Mouse (Mus musculus): Measurements from ENCODE around the gene Slc12a8. TPM values are rescaled to one million over a fixed set of nuclear protein-coding genes. Genes with fewer than 3 reads are reported as not detected.
"Not testable (repeated sequence)": the region's sequence is repeated elsewhere in the genome, so short reads cannot be mapped to it uniquely, and the experiment has no call there.

Slc12a8 gene
- under 1 TPM; 0.45 to 0.56 TPM for total RNA-seq (2021)
- long read RNA-seq, experiment 1, partial matches to known transcripts = 0 of 1 reads
- long read RNA-seq, experiment 1, other reads (novel, unspliced or antisense) = 1 of 1 reads
- long read RNA-seq, experiment 2 = 0 reads

DNA sequence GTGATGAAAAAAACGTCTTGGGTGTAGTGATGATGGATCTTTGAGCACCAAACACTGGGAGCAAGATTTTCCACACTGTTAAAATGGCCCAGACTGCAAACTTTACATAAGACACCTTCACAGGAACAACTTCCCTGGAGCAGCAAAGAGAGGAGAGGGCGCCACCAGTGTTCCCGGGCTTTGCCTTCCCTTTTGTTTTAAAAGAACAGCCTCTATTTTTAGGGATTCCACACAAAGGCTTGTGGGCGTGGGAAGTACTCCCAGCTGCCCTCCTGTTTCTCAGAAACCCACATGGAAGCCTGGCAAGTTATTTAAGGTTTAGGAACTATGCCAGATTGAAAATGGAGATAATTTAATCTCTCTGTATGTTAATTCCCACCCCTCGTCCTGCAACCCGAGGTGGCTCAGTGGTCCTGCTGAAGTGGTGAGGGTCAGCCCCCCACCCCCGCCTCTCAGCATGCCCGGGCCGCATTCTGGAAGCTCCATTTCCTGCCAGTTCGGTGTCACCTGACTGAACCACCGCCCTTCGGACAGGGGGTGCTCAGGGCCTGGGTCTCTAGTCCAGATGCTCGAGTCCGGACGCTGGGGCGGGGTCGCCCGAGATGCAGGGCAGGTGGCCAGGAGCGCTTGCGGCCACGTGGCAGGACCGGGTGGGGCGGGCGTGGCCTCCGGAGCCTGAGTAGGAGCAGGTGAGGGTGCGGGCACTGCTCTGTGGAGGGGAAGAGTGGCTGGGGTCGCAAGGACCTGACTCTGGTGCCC lies at the start of gene Slc12a8:
Slc12a8 (plus strand) TSS at position 522 of the 759 bp plus-strand sequence.
- intact Hi-C loops (cut with DNase I) = loop anchor here (2.0 kb wide), 1 partner anchor 20 kb away; no protein-coding TSS in a partner anchor
- peak; percentile 39 to 46 for DNase-seq

DNA sequence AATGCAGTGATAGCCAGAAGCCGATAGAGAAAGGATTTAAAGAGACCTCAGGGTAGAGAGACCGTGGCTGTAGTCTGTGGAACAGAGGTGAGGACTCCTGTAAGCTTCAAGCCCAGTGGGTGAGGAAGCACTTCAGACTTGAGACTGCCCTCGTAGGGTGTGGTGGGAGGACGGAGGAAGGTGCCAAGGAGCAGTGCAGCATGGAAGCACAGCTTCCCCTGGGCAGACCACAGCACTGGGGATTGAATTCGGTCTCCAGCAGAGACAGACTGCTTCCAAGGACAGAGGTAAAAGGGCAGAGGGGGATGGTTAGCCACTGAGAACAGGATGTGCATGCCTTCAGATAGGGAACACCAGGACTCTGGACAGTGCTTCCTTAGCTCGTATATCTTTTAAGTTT lies 49.7 kb upstream of the Slc12a8 start:
- no peak for DNase-seq
- intact Hi-C loops (cut with DNase I) = no loop called here

DNA sequence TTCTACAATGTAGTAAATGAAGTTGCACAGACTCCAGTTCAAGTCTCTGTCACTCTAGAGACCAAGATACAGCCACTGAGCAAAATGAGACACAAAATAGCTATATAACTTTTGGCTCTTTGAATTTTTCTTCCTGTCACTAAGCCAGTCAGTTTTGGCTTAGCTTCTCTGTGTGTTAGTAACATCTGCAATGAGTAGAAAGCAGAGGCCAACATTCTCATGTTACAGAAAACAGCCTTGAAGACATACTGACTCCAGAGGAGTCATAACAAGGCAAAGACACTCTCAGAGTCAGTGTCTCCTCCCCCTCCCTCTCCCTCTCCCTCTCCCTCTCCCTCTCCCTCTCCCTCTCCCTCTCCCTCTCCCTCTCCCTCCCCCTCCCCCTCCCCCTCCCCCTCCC lies 47.2 kb upstream of the Slc12a8 start:
- no peak for DNase-seq
- intact Hi-C loops (cut with DNase I) = no loop called here

DNA sequence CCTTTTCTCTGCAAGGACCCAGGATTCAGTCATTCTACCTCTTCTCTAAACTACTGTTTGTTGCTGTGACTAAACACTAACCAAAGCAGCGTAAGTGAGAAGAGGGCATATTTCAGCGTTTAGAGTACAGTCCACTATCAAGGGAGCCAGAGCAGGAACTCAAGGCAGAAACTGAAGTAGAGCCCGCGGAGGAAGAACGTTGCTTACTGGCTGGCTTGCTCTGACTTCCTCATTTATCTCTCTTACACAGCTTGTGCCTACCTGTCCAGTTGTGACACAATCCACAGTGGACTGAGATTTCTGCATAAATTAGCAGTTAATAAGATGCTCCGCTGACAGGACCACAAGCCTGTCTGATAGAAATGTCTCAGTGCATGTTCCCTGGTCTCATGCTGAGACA lies 42.7 kb upstream of the Slc12a8 start:
- DNase-seq = no peak
- intact Hi-C loops (cut with DNase I) = no loop called here

DNA sequence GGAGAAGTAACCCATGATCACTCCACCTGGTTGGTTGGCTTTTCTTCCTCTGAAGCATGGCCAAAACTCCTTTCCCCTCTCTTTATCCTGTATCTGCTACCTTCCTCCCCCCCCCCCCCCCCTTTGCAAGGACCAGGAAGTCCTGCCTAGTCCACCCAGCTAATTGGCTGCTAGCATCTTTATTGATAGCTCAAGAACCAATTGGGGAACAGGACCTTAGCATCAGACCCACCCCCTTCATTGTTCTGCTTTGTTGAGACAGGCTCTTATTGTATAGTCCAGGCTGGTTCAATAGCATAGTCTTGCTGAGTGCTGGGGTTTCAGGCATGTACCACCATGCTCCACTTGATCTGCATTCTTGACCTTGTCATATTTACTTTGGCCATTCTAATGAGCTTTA lies 37.2 kb upstream of the Slc12a8 start:
- intact Hi-C loops (cut with DNase I) = loop anchor here (5.0 kb wide), 1 partner anchor 98 kb away; the partner anchor contains the start of gene Zfp148
- DNase-seq = no peak

DNA sequence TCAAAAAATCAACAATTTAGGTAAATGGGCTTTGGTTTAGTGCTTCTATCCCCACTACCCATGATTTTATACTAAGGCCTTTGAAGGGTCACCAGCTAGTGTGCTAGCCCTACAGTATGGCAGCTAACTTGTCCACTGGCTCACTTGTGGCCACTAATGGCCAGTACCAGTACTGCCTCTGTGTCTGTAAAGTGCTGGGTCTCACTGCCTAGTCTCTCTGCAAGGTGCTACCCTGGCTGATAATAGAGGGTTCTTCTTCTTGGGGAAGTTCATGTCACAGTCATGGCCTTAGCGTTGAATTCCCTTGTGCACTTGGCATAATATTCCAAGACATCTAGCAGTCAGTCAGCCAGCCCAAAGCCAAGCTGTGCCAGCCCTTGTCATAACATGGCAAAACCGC lies 36.0 kb upstream of the Slc12a8 start:
- DNase-seq = peak; percentile 24 to 37
- intact Hi-C loops (cut with DNase I) = loop anchor here (5.0 kb wide), 1 partner anchor 99 kb away; the partner anchor contains the start of gene Zfp148

DNA sequence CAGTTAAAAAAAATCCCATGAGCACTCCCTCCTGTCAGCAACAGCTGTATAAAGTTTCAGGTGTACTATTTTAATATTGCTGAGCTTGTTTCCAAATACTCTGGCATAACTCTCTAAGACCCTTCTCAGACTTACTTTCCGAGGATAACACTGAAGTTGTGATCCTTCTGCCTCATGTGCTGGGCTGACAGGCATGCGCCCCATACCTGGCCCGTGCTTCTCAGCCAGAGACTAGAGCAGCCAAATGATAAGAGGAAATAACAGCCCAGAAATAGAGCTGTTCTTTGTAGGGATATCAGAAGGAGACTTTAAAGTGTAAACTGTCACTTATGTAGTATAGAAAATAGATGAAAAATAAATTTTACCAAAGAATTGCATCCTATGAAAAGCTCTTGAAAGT lies 34.8 kb upstream of the Slc12a8 start:
- no peak for DNase-seq
- intact Hi-C loops (cut with DNase I) = loop anchor here (5.0 kb wide), 1 partner anchor 100 kb away; the partner anchor contains the start of gene Zfp148

DNA sequence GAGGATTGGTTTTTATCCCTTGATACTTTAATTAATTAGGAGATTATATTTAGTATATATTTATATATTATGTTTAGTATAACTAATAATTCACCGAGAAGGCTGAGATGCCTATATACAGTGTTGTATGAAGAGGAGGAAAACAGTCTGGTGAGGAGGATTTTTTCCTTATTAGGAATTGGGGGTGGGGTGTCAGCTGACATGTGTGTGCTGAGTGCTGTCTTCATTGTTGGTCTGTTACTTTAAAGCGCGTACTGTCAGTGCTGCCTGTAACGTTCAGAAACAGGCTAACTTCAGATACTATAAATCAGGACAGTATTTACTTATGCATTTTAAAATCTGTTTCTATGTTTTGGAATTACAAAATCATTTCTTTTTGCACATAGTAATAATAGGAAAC lies 29.4 kb upstream of the Slc12a8 start:
- intact Hi-C loops (cut with DNase I) = no loop called here
- no peak for DNase-seq

DNA sequence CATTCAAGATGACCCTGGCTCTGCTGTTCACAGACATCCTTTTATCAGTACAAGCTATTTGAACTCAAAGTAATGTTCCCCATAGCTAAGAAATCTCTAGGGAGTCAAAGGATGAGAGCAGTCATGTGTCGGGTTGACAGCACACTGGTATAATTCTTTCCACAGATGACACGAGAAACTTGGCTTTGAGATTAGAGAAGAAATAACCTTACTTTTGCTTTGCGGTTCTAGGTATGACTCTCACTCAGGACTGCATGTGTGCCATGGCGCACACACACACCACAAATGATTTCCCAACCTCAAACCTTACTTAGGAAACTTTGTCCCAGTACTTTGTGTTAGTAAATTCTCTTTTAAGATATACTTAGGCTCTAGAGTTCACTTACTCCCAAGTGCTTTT lies 22.8 kb upstream of the Slc12a8 start:
- no peak for DNase-seq
- intact Hi-C loops (cut with DNase I) = loop anchor here (5.0 kb wide), 1 partner anchor 248 kb away; no protein-coding TSS in a partner anchor

DNA sequence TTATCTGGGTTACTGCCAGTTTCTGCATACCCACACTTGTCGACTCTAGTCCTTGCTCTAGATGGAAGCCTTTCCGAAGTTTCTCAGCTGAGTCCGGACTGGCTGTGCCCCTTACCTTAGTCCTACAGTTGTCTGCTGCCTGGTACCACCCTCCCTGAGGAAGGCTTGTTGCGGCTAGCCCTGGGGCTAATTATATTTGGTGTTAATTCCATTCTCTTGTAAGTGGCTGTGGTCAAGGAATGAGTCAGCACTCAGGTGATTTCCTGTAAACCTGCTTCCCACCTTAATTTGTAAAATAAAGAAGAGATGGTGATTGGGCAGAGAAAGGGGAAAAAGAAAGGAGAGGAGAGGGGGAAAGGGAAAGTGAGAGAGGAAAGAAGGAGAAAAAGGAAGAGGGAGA lies 9.0 kb upstream of the Slc12a8 start:
- intact Hi-C loops (cut with DNase I) = no loop called here

DNA sequence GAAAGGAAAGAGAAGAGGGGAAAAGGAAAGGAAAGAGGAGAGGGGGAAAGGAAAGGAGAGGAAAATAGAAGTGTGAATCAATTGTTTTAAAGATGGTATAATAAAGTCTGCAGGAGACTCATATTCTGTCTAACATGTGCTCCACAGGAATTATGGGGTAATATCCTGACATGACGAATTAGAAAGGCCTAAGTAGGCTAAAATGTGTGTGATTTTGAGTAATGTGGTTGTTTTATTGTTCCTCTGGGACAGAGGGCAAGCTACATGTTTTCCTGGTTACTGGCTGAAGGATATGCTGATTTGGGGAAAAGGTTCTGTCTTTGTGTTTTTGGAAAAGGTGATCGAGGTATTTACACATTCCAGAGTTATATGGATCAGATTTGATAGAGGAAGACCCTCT lies 7.9 kb upstream of the Slc12a8 start:
- intact Hi-C loops (cut with DNase I); DNase-seq: not testable (repeated sequence)

More for the DNA sequence above, 9.0 kb upstream of the Slc12a8 start:
- no peak for DNase-seq

DNA sequence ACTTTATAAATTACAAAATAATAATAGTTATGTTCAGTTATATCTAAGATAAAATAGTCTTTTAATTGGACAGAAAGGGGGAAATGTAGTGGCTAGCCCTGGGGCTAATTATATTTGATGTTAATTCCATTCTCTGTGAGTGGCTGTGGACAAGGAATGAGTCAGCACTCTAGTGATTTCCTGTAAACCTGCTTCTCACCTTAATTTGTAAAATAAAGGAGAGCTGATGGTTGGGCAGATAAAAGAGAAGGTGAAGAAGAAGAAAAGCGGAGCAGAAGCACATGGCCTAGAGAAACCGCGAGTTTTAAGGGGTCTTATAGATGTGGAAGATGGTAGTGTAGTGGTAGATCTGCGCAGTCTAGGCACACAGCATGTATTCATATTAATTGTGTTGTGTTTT lies 6.3 kb upstream of the Slc12a8 start:
- DNase-seq; intact Hi-C loops (cut with DNase I): not testable (repeated sequence)

DNA sequence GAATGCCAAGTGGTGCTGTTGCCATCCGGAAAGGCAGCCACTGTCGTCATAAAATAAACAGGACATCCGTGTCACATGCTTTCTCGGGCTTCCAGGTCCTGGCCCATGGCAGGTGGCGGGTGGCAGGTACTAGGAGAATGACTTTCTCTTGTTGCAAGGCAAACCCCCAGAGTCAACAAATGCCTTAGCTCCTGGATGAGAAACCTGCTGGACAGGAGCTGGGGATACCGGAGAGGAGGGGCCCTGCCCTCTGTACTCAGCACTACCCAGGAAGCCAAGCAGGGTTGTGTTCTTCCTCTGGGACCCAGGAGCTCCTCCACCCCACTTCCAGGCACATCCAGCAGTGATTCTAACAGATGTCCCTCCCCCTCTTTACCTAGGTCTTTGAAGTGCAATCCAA lies 4.6 kb upstream of the Slc12a8 start:
- DNase-seq = no peak
- intact Hi-C loops (cut with DNase I) = no loop called here

DNA sequence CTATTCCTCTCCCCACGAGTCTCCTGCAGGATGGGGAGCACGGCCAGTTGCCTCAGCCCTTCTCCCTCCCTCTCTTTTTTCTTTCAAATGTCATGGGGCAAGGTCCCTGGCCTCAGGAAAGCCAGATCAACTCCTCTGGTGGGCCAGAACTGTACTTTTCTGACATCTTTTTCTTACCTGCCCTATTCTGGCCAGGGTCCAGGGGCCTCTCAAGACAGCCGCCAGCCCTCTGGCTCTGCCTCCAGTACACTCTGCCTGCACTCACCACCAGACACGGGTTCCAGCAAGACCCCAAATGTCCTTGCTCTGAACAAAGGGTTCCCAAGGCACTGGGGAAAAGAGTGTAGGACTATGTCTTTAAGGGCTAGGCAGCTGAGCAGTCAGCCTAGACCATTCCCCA lies 499 bp downstream of the Slc12a8 start:
- intact Hi-C loops (cut with DNase I) = loop anchor here (2.0 kb wide), 1 partner anchor 21 kb away; no protein-coding TSS in a partner anchor
- DNase-seq = no peak

DNA sequence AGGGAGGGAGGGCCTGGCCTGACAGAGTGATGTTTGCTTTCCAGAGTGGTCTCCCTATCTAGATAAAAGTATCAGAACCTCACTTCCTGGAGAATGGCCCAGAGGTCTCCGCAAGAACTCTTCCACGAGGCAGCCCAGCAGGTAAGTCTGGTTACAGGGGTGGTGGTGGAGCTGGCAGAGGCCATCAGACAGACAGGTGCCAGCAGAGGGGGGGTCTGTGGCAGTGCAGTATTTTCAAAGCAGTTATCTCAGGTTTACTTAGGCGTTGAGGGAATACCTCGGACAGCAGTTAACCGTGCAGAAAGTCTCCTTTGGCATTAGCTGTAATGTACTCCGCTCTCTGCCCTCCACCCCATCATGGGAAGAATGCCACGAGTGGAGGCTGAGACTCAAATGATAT lies 1.1 kb downstream of the Slc12a8 start:
- intact Hi-C loops (cut with DNase I) = no loop called here
- DNase-seq = no peak

DNA sequence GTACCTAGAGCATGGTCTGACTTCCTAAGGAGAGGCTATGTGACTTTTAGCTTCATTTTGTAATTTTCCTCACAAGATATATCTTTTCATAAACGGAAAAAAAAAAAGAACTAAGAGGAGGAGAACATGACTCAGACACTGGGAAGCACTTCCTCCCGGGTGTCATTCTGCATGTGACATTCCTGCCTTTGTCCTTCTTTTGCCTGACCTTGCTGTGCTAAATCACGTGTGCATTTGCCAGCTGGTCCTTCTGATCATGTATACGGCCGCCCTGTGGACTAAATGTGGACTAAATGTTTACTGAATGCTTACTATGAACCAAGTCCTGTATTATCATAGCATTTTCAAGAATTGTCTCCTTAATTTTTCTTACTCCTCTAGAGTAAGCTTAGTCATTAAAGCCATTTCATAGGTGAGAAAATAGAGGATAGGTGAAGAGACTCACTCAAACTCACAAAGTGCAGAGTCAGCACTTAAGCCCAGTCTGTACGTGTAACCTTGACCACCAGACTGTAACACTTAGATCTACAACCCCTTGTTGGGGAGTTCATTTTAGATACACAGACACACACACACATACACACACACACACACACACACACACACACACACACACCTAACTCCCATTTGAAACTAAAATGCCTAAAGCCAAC lies 2.9 kb downstream of the Slc12a8 start:
- intact Hi-C loops (cut with DNase I) = no loop called here
- DNase-seq = no peak

DNA sequence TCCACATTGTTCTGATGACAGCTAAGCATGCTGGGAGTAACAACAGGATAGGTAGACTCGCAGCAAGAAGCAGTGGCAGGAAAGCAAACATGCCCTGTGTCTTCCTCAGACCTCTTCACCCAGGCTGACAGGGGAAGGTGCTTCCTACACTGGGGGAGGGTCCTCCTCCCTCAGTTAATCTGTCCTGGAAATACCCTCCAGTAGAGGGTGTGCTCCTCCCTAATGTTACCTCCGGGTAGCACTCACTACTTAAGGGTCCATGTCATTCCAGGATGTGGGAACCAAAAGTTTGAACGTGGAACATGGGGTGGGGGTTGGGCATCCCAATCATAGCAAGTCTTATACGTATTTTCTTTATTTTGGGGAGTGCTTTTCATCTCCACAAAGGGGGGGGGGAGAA lies 5.4 kb downstream of the Slc12a8 start:
- intact Hi-C loops (cut with DNase I) = no loop called here

DNA sequence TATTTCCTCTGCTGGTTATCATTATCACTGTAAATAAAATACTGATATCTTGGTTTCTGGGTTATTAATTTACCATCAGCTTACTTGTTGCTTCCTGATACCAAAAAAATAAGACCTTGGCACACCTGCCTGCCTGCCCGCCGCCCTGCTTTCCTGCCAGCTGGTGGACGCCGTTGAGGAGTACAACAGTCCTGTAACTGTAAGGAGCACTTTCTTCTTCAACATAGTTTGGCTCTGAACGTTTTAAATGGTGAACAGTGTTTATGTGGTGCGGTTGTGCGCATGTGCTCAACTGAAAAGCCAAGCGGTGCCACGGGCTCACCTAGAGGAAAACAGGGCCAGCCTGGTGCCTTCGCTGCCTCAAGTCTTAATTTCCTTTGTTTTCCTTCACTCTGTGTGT lies 6.4 kb downstream of the Slc12a8 start:
- intact Hi-C loops (cut with DNase I) = no loop called here
- DNase-seq = no peak

More for the DNA sequence above, 5.4 kb downstream of the Slc12a8 start:
- no peak for DNase-seq

DNA sequence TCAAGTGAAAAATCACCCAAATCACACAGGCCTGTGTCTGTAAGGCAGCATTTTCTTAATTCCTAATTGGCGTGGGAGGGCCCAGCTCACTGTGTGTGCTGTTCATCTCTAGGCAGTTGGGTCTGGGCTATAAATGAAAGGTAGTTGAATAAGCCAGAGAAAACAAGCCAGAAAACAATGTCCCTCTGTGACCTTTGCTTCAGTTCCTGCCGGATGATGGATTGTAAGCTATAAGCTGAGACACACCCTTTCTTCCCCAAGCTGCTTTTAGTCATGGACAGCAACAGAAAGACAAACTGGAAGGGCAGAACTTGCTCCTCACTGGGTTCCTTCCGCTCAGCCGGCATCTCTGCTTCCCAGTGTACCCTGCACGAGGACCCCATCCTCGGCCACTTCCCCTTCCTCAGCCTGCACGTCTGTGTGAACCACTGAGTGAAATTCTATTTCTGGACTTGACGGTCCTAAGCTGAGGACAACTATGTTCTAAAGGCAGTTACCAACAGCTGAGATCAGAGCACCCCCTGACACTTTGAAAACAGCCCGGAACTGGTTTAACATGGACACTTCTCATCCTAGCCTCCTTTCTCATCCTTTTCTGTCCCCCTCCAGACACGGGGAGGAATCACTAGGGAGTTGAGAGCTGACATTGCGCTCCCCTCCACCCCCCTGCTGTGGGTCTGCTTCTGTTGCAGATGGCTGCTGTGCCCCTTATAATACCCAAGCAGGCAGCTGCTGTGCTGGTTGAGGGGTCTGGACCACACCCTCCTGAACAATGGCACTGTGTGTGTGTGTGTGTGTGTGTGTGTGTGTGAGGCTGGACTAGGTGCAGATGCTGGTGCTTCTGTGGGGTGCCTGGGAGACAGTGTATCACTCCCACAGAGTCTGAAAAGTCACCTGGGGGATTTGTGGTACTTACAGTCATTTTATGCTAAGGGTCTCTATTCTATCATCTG lies 12.7 kb downstream of the Slc12a8 start:
- peak in 1 of 2 experiments; percentile 18 for DNase-seq
- intact Hi-C loops (cut with DNase I) = no loop called here

DNA sequence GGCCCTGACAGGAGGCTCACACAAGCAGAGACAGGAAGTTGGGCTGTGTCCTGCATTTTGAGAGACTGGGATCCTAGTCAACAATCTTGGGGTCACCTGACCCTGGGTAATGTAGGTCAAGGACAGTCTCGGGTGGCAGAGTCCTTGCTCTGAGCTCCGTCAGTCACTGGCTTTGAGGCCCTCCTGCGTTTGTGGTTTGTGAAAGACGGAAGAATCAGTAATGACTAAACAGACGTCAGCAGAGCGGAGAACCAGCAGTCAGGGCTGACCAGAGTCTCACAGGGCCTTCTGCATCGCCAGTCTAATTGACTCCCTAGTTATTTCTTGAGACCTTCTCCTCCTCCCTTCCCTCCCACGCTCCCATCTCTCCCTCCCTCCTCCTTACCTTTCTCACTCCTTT lies 14.1 kb downstream of the Slc12a8 start:
- intact Hi-C loops (cut with DNase I) = no loop called here
- DNase-seq = no peak

Measured in heart, postnatal 14 days (tissue).